Mouse (Mus musculus): ENCODE results near the gene Map2k3. TPM values are rescaled to one million over a fixed set of nuclear protein-coding genes. Genes with fewer than 3 reads are reported as not detected.

Gene Map2k3
- polyA plus RNA-seq, 1 experiment from 2014 or later = 116 TPM

DNA sequence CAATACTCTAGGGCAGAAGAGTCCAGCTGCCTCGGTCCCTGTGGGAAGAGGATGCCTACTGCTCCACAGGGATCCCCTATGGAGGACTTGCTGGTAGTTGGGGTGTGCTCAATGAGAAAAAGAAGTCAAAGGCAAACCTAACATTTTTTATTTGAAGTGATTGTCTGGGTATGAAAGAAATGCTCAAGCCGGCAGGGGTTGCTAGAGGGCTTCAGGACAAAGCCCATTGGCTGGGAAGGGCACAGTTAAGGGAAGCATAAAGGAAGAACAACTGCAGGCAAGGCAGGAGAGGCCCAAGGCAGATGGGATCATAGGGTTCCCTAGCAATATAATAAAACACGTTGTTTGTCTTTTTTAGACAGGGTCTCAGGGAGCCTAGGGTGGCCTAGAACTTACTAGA, 23.8 kb upstream of the Map2k3 start:
- Histone ChIP-seq H3K36me3 (peaks cover 19% of the 10 kb centered on the region), H3K27me3 (replicated peaks) (no peaks in the 10 kb centered on the region), H3K27ac (no peak overlapping the region), H3K4me2 (no peak overlapping the region), H3K4me3 (replicated peaks) (no peak overlapping the region), H3K4me1 (peaks cover 15% of the 10 kb centered on the region), H3K9me3 (no peaks in the 10 kb centered on the region), H3K9ac (no peak overlapping the region)
- ATAC-seq (ENCODE audit: insufficient read depth, low FRiP score, low read depth) = no peak
- 67% methylated on average over 3 of the region's 3 CpGs for WGBS

- no peak for ATAC-seq (ENCODE audit: insufficient read depth, low FRiP score, low read depth)
- H3K27ac ChIP-seq = no peak overlapping the region
- WGBS = 71% methylated on average over 1 of the region's 1 CpGs
- no peaks in the 10 kb centered on the region for H3K9me3 ChIP-seq
- no peak overlapping the region for H3K4me3 ChIP-seq (replicated peaks)
- no peak overlapping the region for H3K4me2 ChIP-seq
- peaks cover 22% of the 10 kb centered on the region for H3K4me1 ChIP-seq
- H3K27me3 ChIP-seq (replicated peaks) = no peaks in the 10 kb centered on the region
- no peak overlapping the region for H3K9ac ChIP-seq
- peaks cover 15% of the 10 kb centered on the region for H3K36me3 ChIP-seq
Observed at GRCm38 (mm10) chr11:60909626-60910025, 22.2 kb upstream of the Map2k3 start.

GRCm38 (mm10) chr11:60912525-60912973, 19.3 kb upstream of the Map2k3 start:
- Histone ChIP-seq H3K36me3 (no peaks in the 10 kb centered on the region; the same call in 1 of the 2 replicates), H3K27ac (no peak overlapping the region), H3K4me2 (peak overlapping the region; percentile 82), H3K27me3 (replicated peaks) (no peaks in the 10 kb centered on the region), H3K9me3 (no peaks in the 10 kb centered on the region), H3K4me1 (peaks cover 24% of the 10 kb centered on the region), H3K9ac (0 out of 2 replicates have a peak overlapping the region, but pooled peaks have one; percentile 76), H3K4me3 (replicated peaks) (peak overlapping the region; percentile 87)
- WGBS = 27% methylated on average over 7 of the region's 7 CpGs
- no peak for ATAC-seq (ENCODE audit: insufficient read depth, low FRiP score, low read depth)

GRCm38 (mm10) chr11:60913301-60914196, 18.3 kb upstream of the Map2k3 start:
- Histone ChIP-seq H3K4me2 (peak overlapping the region; percentile 82), H3K9me3 (no peaks in the 10 kb centered on the region), H3K36me3 (no peaks in the 10 kb centered on the region; the same call in 1 of the 2 replicates), H3K9ac (peak overlapping the region; percentile 76), H3K27me3 (replicated peaks) (no peaks in the 10 kb centered on the region), H3K4me1 (peaks cover 24% of the 10 kb centered on the region), H3K4me3 (replicated peaks) (peak overlapping the region; percentile 87), H3K27ac (peak overlapping the region; percentile 58)
- under 1% methylated on average over 85 of the region's 86 CpGs for WGBS
- ATAC-seq (ENCODE audit: insufficient read depth, low FRiP score, low read depth) = peak; percentile 89

- Histone ChIP-seq H3K4me1 (peaks cover 24% of the 10 kb centered on the region), H3K27me3 (replicated peaks) (no peaks in the 10 kb centered on the region), H3K27ac (peak within 1 kb of the TSS; percentile 58), H3K4me3 (replicated peaks) (peak within 1 kb of the TSS; percentile 87), H3K4me2 (peak within 1 kb of the TSS; percentile 82), H3K9ac (peak within 1 kb of the TSS; percentile 76), H3K9me3 (no peaks in the 10 kb centered on the region), H3K36me3 (no peaks in the 10 kb centered on the region; the same call in 1 of the 2 replicates)
- 31% methylated on average over 7 of the region's 7 CpGs for WGBS
- ATAC-seq (ENCODE audit: insufficient read depth, low FRiP score, low read depth) = no peak
Observed at GRCm38 (mm10) chr11:60914491-60914890, 17.3 kb upstream of the Map2k3 start, which contains the start of gene Natd1. TSS of gene Natd1 (minus strand) at chr11:60914750.

- ATAC-seq (ENCODE audit: insufficient read depth, low FRiP score, low read depth) = no peak
- Histone ChIP-seq H3K4me3 (replicated peaks) (no peak overlapping the region), H3K27me3 (replicated peaks) (no peaks in the 10 kb centered on the region), H3K36me3 (no peaks in the 10 kb centered on the region), H3K4me2 (no peak overlapping the region), H3K9ac (no peak overlapping the region), H3K9me3 (no peaks in the 10 kb centered on the region), H3K27ac (no peak overlapping the region), H3K4me1 (peaks cover 24% of the 10 kb centered on the region)
- 66% methylated on average over 4 of the region's 4 CpGs for WGBS
Observed at GRCm38 (mm10) chr11:60915201-60915600, 16.6 kb upstream of the Map2k3 start.

DNA sequence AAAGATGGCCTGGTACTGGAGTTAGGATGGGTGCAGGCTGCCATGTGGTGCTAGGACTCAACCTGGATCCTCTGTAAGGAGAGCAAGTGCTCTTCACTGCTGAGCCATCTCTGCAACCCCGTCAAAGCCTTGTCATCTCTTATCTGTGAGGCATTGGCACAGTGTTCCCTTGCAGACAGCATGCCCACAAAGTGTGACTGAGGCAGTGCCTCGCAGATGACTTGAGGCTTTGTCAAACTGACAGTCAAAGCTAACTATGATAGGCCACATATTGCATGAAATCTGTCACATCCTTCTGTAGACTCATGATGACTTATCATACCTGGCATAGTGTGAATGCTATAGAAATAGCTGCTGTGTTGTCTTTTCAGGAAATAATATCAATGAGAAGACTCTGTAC, 11.8 kb upstream of the Map2k3 start:
- Histone ChIP-seq H3K36me3 (no peaks in the 10 kb centered on the region), H3K27ac (no peak overlapping the region), H3K9ac (no peak overlapping the region), H3K9me3 (no peaks in the 10 kb centered on the region), H3K27me3 (replicated peaks) (no peaks in the 10 kb centered on the region), H3K4me1 (no peaks in the 10 kb centered on the region), H3K4me2 (no peak overlapping the region), H3K4me3 (replicated peaks) (no peak overlapping the region)
- no peak for ATAC-seq (ENCODE audit: insufficient read depth, low FRiP score, low read depth)
- 72% methylated on average over 2 of the region's 2 CpGs for WGBS

DNA sequence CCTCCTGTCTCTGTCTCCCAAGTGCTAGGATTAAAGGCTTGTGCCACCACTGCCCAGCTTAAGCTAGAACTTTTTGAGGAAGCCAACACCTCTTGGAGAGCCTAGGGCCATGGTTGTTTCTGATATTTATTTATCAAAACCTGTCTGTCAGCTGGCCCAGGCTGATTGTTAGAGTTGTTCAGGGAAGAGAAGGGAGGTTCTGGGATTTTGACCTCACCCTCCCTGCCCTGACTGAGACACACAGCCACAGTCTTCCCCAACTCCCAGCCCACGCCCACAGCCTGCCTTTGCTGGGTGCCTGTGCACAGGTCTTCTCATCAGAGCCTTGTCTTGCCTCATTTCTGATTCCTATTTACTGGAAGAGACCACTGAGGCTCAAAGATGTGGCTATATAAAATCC, 9.6 kb upstream of the Map2k3 start:
- H3K27me3 ChIP-seq (replicated peaks) = no peaks in the 10 kb centered on the region
- 72% methylated on average over 1 of the region's 1 CpGs for WGBS
- H3K4me3 ChIP-seq (replicated peaks) = no peak overlapping the region
- no peak overlapping the region for H3K4me2 ChIP-seq
- H3K27ac ChIP-seq = no peak overlapping the region
- ATAC-seq (ENCODE audit: insufficient read depth, low FRiP score, low read depth) = no peak; the same call in 1 of the 2 replicates
- no peaks in the 10 kb centered on the region for H3K9me3 ChIP-seq
- peaks cover 5% of the 10 kb centered on the region; the same call in 1 of the 2 replicates for H3K4me1 ChIP-seq
- H3K9ac ChIP-seq = no peak overlapping the region
- H3K36me3 ChIP-seq = no peaks in the 10 kb centered on the region

GRCm38 (mm10) chr11:60922964-60923363, 8.9 kb upstream of the Map2k3 start:
- Histone ChIP-seq H3K9ac (no peak overlapping the region), H3K27me3 (replicated peaks) (no peaks in the 10 kb centered on the region), H3K27ac (no peak overlapping the region), H3K9me3 (no peaks in the 10 kb centered on the region), H3K36me3 (no peaks in the 10 kb centered on the region), H3K4me2 (no peak overlapping the region), H3K4me1 (peaks cover 10% of the 10 kb centered on the region; the same call in 1 of the 2 replicates), H3K4me3 (replicated peaks) (no peak overlapping the region)
- 72% methylated on average over 5 of the region's 5 CpGs for WGBS
- ATAC-seq (ENCODE audit: insufficient read depth, low FRiP score, low read depth) = no peak

DNA sequence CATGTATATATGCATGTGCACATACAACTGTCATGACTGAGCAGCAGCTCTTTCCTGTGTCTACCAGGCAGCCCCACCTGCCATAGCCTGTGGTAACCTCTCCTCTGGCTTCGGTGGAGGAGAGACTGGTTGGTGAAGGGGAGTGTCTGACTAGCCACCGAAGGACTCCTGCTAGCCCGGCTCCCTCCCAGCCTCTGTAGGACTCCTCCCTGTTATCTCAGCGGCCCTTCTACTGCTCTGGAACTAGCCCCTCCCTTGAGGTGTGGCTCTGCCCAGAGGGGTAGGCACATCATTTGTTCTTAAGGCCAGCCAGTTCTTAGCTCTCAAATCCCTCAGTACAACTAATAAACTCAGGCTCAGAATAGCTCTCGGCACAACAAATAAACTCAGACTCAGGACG, 7.3 kb upstream of the Map2k3 start:
- ATAC-seq (ENCODE audit: insufficient read depth, low FRiP score, low read depth) = peak; percentile 89
- Histone ChIP-seq H3K27me3 (replicated peaks) (no peaks in the 10 kb centered on the region), H3K27ac (no peak overlapping the region), H3K4me2 (no peak overlapping the region), H3K36me3 (no peaks in the 10 kb centered on the region), H3K4me3 (replicated peaks) (no peak overlapping the region), H3K9ac (no peak overlapping the region), H3K4me1 (peaks cover 10% of the 10 kb centered on the region; the same call in 1 of the 2 replicates), H3K9me3 (no peaks in the 10 kb centered on the region)
- 35% methylated on average over 6 of the region's 6 CpGs for WGBS

GRCm38 (mm10) chr11:60924981-60925380, 6.9 kb upstream of the Map2k3 start:
- H3K4me1 ChIP-seq = peaks cover 10% of the 10 kb centered on the region; the same call in 1 of the 2 replicates
- H3K36me3 ChIP-seq = no peaks in the 10 kb centered on the region
- H3K4me2 ChIP-seq = no peak overlapping the region
- ATAC-seq (ENCODE audit: insufficient read depth, low FRiP score, low read depth) = no peak
- WGBS = 63% methylated on average over 1 of the region's 1 CpGs
- H3K9me3 ChIP-seq = no peaks in the 10 kb centered on the region
- H3K27ac ChIP-seq = no peak overlapping the region
- no peak overlapping the region for H3K4me3 ChIP-seq (replicated peaks)
- H3K27me3 ChIP-seq (replicated peaks) = no peaks in the 10 kb centered on the region
- H3K9ac ChIP-seq = no peak overlapping the region

DNA sequence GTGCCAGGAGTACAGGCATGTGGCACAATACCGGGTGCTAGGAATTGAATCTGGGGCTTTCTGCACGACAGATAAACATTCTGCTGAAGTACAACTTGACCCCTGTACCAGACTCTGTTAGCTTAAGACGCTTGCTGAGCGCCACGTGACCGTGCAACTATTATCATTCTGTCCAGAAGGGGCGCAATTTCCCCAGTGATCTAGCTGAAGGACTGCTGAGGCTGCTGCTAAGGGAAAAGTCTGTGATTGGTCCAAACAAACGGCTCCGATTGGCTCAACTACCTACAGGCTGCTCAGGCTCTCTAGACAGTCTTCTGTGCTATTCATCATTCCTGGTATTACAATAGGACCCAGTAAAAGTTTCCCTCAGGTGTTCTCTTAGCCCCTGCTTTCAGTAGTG, 4.6 kb upstream of the Map2k3 start:
- Histone ChIP-seq H3K27ac (no peak overlapping the region), H3K4me3 (replicated peaks) (no peak overlapping the region; the same call in 1 of the 2 replicates), H3K9me3 (no peaks in the 10 kb centered on the region), H3K9ac (no peak overlapping the region), H3K36me3 (no peaks in the 10 kb centered on the region), H3K27me3 (replicated peaks) (no peaks in the 10 kb centered on the region), H3K4me2 (peak overlapping the region; percentile 42), H3K4me1 (peaks cover 16% of the 10 kb centered on the region; the same call in 1 of the 2 replicates)
- under 1% methylated on average over 9 of the region's 9 CpGs for WGBS
- peak; percentile 72 for ATAC-seq (ENCODE audit: insufficient read depth, low FRiP score, low read depth)
